Mouse (Mus musculus): ENCODE data around the gene Dennd1a.

DNA sequence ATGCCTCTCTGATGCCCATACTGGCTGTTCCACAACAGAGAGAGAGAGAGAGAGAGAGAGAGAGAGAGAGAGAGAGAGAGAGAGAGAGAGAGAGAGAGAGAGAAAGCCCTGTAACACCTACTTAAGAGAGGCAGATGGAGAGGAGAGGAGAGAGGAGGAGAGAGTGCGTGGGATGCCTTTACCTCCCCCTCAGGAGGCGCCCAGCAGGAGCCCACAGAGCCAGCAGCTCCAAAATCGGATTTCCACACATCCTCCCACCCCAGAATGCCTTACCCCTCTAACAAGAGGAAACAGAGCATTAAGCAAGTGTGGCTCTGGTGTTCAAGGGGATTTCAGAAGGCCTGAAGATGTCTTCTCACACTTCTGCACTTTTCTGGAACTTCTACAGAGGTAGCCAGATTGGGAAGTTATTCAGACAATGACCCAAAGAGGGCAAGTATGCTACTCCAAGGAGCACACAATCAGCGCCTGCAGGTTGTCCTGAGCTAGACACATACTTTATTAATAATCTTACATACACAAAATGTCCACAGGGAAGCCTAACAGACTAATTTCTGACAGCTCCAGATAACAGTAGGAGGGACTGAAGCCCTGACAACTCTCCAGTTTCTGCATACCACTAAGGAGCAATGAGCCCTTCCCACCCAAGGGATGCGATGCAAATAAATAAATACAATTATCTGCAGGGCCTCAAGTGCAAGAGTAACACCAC lies 161.4 kb downstream of the Dennd1a start:
- TF ChIP-seq CTCF (IDR thresholded peaks at IDR 0.05) (no peak), POLR2A (IDR thresholded peaks at IDR 0.05; ENCODE audit: insufficient read depth, low read depth, low read length) (no peak)

All from heart, adult 2 months (tissue).